Mouse (Mus musculus) lung, adult 2 months (tissue): ENCODE results near the gene Mroh8.

Experiments used
- CTCF ChIP-seq: fragments of 200-500 bp; IDR thresholded peaks from 2 replicates; pipeline ENCODE4 v1.5.1; 2011; ENCODE audit warnings: mild to moderate bottlenecking, low read length, control low read depth; ENCODE audit not compliant: insufficient read depth
- POLR2A ChIP-seq: fragments of 200-500 bp; IDR thresholded peaks from 2 replicates; pipeline ENCODE4 v1.6.1; 2011; ENCODE audit warnings: low read depth, mild to moderate bottlenecking, control low read depth, low read length, borderline replicate concordance; ENCODE audit errors: extremely low read depth

DNA sequence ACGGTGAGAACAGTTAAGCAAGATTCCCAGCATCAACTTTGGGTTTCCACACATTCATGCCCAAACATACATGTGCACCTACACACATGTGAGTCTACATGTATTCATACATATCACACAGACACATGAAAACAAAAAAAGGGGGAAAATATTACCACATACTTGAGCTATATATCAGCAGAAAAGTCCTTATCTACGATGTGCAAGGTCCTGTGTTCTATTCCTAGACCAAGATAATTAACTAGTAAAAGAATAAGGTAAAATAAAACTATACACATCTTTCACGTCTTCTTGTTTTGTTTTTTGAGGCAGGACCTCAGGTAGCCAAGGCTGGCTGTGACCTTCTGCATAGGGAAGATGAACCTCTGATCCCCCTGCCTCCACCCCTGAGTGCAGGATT lies 103.1 kb downstream of the Mroh8 start:
- TF ChIP-seq POLR2A (no peak), CTCF (no peak)
